Mouse (Mus musculus): ENCODE measurements around the gene Atp5f1.
"Not testable (repeated sequence)": the region's sequence is repeated elsewhere in the genome, so short reads cannot be mapped to it uniquely, and the experiment has no call there.

The Atp5f1 gene

GRCm38 (mm10) chr3:105929821-105930220 is 30.1 kb downstream of the Atp5f1 start:
- no peak for DNase-seq (ENCODE audit: low read depth)

GRCm38 (mm10) chr3:105928781-105929180 is 31.1 kb downstream of the Atp5f1 start:
- DNase-seq (ENCODE audit: low read depth), result no peak

GRCm38 (mm10) chr3:105928195-105928569 is 31.7 kb downstream of the Atp5f1 start:
- DNase-seq (ENCODE audit: low read depth), result no peak

- DNase-seq (ENCODE audit: low read depth), result no peak
Observed at GRCm38 (mm10) chr3:105927561-105928194, 32.2 kb downstream of the Atp5f1 start.

- no peak for DNase-seq (ENCODE audit: low read depth)
Observed at GRCm38 (mm10) chr3:105924616-105925015, 35.3 kb downstream of the Atp5f1 start.

GRCm38 (mm10) chr3:105921959-105922358 is 37.9 kb downstream of the Atp5f1 start:
- DNase-seq (ENCODE audit: low read depth), result no peak

- DNase-seq (ENCODE audit: low read depth), result not testable (repeated sequence)
Observed at GRCm38 (mm10) chr3:105920743-105921142, 39.2 kb downstream of the Atp5f1 start.

GRCm38 (mm10) chr3:105918355-105918745 is 41.5 kb downstream of the Atp5f1 start:
- no peak for DNase-seq (ENCODE audit: low read depth)

GRCm38 (mm10) chr3:105917656-105918354 is 42.1 kb downstream of the Atp5f1 start:
- DNase-seq (ENCODE audit: low read depth), result no peak

- DNase-seq (ENCODE audit: low read depth), result not testable (repeated sequence)
Observed at GRCm38 (mm10) chr3:105916455-105916854, 43.4 kb downstream of the Atp5f1 start.

- DNase-seq (ENCODE audit: low read depth), result no peak
Observed at GRCm38 (mm10) chr3:105915281-105915680, 44.6 kb downstream of the Atp5f1 start.

- DNase-seq (ENCODE audit: low read depth), result no peak
Observed at GRCm38 (mm10) chr3:105913839-105914681, 45.8 kb downstream of the Atp5f1 start.

GRCm38 (mm10) chr3:105912097-105912880 is 47.6 kb downstream of the Atp5f1 start:
- DNase-seq (ENCODE audit: low read depth), result no peak

- no peak for DNase-seq (ENCODE audit: low read depth)
Observed at GRCm38 (mm10) chr3:105910519-105911190, 49.2 kb downstream of the Atp5f1 start.

- no peak for DNase-seq (ENCODE audit: low read depth)
Observed at GRCm38 (mm10) chr3:105908976-105909375, 50.9 kb downstream of the Atp5f1 start.

- DNase-seq (ENCODE audit: low read depth), result no peak
Observed at GRCm38 (mm10) chr3:105907956-105908655, 51.8 kb downstream of the Atp5f1 start.

- DNase-seq (ENCODE audit: low read depth), result no peak
Observed at GRCm38 (mm10) chr3:105904721-105905120, 55.2 kb downstream of the Atp5f1 start.

- DNase-seq (ENCODE audit: low read depth), result no peak
Observed at GRCm38 (mm10) chr3:105904213-105904612, 55.7 kb downstream of the Atp5f1 start.

- DNase-seq (ENCODE audit: low read depth), result no peak
Observed at GRCm38 (mm10) chr3:105901468-105901867, 58.4 kb downstream of the Atp5f1 start.

GRCm38 (mm10) chr3:105900716-105901115 is 59.2 kb downstream of the Atp5f1 start:
- DNase-seq (ENCODE audit: low read depth), result no peak

GRCm38 (mm10) chr3:105900266-105900665 is 59.6 kb downstream of the Atp5f1 start:
- DNase-seq (ENCODE audit: low read depth), result no peak
